Mouse (Mus musculus): Measurements from ENCODE around the gene Akap7. TPM values are rescaled to one million over a fixed set of nuclear protein-coding genes. Genes with fewer than 3 reads are reported as not detected.

The Akap7 gene
- polyA plus RNA-seq, 1 experiment from 2014 or later: 15.1 TPM

DNA sequence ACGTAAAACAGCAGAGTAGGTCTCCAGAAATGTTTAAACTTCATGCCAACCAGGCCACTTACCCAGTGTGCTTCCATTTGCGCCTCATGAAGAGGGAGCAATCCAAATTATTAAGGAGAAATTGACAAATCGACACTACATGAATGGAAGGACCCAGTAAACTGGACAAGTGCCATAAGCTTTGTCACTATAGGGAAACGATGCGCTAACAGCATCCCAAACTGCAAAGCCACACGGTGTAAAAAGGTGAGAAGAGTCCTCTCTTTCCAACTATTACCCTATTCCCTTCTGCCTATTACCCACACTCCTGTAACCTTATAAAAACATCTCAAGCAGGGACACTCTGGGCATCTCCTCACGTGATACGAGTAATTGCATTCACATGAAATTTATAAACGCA, 11.8 kb downstream of the Akap7 start:
- no peak overlapping the region for H3K4me3 ChIP-seq
- no peak for DNase-seq (ENCODE audit: extremely low spot score, low spot score)

GRCm38 (mm10) chr10:25294999-25295398, 12.7 kb downstream of the Akap7 start:
- DNase-seq (ENCODE audit: extremely low spot score, low spot score): no peak
- Histone ChIP-seq H3K27ac (no peak overlapping the region), H3K4me3 (no peak overlapping the region), H3K36me3 (replicated peaks) (no peaks in the 10 kb centered on the region), H3K9me3 (no peaks in the 10 kb centered on the region), H3K4me1 (peaks cover 16% of the 10 kb centered on the region), H3K27me3 (ENCODE audit: poor library complexity, severe bottlenecking) (no peaks in the 10 kb centered on the region)
- 91% methylated on average over 7 of the region's 7 CpGs for WGBS

More for the DNA sequence above, 11.8 kb downstream of the Akap7 start:
- no peaks in the 10 kb centered on the region for H3K36me3 ChIP-seq (replicated peaks)
- no peaks in the 10 kb centered on the region for H3K9me3 ChIP-seq
- WGBS: 91% methylated on average over 9 of the region's 9 CpGs
- H3K27me3 ChIP-seq (ENCODE audit: poor library complexity, severe bottlenecking): no peaks in the 10 kb centered on the region
- no peak overlapping the region for H3K27ac ChIP-seq
- H3K4me1 ChIP-seq: peaks cover 16% of the 10 kb centered on the region

DNA sequence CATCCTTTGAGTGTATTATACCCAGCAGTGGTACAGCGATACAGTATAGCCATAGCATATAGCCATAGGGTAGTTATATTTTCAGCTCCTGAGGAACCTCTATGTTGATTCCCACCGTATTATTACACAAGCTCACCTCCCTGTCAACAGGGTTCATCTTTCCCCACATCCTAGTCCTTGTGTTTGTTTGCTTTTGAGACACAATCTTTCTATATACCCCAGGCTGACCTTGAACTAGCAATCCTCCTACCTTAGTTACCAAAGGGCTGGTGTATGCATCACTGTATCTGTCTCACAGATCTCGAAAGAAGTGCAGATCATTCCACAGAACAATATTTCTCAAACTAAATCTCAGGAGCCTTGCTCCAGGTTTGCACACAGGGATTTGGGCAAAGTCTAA, 13.9 kb downstream of the Akap7 start:
- no peak for DNase-seq (ENCODE audit: extremely low spot score, low spot score)
- no peak overlapping the region for H3K4me3 ChIP-seq
- H3K27ac ChIP-seq: no peak overlapping the region
- peaks cover 16% of the 10 kb centered on the region for H3K4me1 ChIP-seq
- WGBS: 95% methylated on average over 3 of the region's 3 CpGs
- H3K36me3 ChIP-seq (replicated peaks): no peaks in the 10 kb centered on the region
- no peaks in the 10 kb centered on the region for H3K9me3 ChIP-seq
- no peaks in the 10 kb centered on the region for H3K27me3 ChIP-seq (ENCODE audit: poor library complexity, severe bottlenecking)

GRCm38 (mm10) chr10:25291053-25291452, 16.6 kb downstream of the Akap7 start:
- WGBS: 87% methylated on average over 4 of the region's 4 CpGs
- Histone ChIP-seq H3K4me1 (no peaks in the 10 kb centered on the region), H3K27ac (no peak overlapping the region), H3K27me3 (ENCODE audit: poor library complexity, severe bottlenecking) (no peaks in the 10 kb centered on the region), H3K36me3 (replicated peaks) (no peaks in the 10 kb centered on the region), H3K9me3 (no peaks in the 10 kb centered on the region), H3K4me3 (no peak overlapping the region)
- no peak for DNase-seq (ENCODE audit: extremely low spot score, low spot score)

DNA sequence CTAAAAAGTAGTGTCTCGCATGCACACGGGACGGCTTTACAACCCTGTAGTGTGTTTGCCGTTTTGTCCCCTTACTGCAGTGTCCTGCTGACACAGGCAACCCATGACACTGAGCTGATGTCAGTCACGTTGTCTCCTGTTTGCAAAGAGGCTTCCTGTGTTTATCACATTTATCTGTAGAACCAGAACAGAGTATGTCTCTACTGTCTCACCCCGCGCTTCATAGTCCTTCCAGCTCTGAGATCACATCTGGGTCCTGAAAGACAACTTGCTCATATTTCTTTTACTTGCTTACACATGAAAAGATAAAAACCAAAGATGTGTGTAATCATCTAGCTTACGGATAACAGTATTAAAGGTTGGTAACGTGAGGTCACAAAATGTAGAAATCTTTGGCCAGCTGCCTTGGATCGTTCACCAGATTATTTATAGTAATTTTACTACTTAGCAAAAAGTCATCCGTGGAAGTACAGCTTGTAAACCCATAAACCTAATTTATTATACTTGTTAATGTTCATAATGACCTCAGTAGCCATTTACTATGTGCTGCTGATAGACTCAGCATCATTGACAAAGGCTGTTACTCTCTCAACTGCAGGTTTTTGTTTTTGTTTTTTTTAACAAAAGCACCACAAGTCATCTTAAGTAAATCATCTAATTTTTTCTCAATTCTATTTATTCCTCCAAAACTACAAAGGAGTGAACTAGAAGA, 22.4 kb downstream of the Akap7 start:
- Histone ChIP-seq H3K27me3 (ENCODE audit: poor library complexity, severe bottlenecking) (no peaks in the 10 kb centered on the region), H3K4me3 (no peak overlapping the region), H3K4me1 (peaks cover 10% of the 10 kb centered on the region; the same call in 1 of the 2 replicates), H3K27ac (no peak overlapping the region), H3K9me3 (no peaks in the 10 kb centered on the region), H3K36me3 (replicated peaks) (peaks cover 3% of the 10 kb centered on the region; the same call in 1 of the 2 replicates)
- WGBS: 90% methylated on average over 11 of the region's 11 CpGs
- no peak for DNase-seq (ENCODE audit: extremely low spot score, low spot score)

DNA sequence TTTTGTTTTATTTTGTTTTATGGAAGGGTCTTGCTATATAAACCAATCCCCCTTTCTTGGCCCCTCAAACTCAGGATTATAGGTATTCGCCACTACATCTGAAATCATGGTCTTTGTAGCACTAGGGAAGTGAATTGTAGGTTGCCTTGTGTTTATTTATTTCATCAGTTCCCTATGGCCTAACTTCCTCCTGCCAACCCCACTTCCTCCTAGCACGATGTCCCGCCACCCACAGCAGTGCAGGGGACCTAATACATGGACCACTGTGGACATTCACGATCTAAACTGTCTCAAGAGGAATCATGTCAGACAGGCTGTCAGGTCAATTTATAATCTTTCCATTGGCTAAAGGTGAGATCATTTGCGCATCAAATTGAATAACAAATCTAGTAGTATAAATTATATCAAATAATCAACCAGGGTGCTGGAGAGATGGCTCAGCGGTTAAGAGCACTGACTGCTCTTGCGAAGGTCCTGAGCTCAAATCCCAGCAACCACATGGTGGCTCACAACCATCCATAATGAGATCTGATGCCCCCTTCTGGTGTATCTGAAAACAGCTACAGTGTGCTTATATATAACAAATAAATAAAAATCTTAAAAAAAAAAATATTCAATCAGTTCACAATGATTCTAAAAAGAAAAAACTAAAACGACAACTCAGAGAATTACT, 23.1 kb downstream of the Akap7 start:
- no peak for DNase-seq (ENCODE audit: extremely low spot score, low spot score)
- WGBS: 91% methylated on average over 8 of the region's 8 CpGs
- no peak overlapping the region for H3K27ac ChIP-seq
- peaks cover 3% of the 10 kb centered on the region; the same call in 1 of the 2 replicates for H3K36me3 ChIP-seq (replicated peaks)
- peaks cover 10% of the 10 kb centered on the region; the same call in 1 of the 2 replicates for H3K4me1 ChIP-seq
- no peak overlapping the region for H3K4me3 ChIP-seq
- no peaks in the 10 kb centered on the region for H3K9me3 ChIP-seq
- no peaks in the 10 kb centered on the region for H3K27me3 ChIP-seq (ENCODE audit: poor library complexity, severe bottlenecking)

DNA sequence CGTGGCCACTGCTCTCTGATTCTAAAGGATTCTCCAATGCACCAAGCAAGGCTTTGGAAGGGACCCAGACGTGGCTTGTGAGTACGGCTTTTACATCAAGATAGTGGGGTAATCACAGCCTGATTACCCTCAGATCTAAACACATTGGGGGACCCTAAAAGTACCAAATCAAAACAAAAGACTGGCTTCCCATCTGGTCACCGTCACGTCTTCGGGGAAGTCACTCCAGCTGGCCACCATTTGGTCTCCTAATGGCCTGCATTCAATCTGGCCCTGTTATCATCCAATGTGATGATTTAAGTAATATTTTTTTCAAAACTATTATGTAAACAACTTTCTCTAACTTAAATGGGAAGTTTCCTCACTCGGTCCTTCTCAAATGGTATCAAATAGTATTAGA, 24.3 kb downstream of the Akap7 start:
- DNase-seq (ENCODE audit: extremely low spot score, low spot score): no peak
- Histone ChIP-seq H3K27me3 (ENCODE audit: poor library complexity, severe bottlenecking) (no peaks in the 10 kb centered on the region), H3K9me3 (no peaks in the 10 kb centered on the region), H3K4me3 (no peak overlapping the region), H3K27ac (no peak overlapping the region), H3K36me3 (replicated peaks) (peaks cover 3% of the 10 kb centered on the region; the same call in 1 of the 2 replicates), H3K4me1 (peaks cover 10% of the 10 kb centered on the region; the same call in 1 of the 2 replicates)
- WGBS: 91% methylated on average over 7 of the region's 7 CpGs

DNA sequence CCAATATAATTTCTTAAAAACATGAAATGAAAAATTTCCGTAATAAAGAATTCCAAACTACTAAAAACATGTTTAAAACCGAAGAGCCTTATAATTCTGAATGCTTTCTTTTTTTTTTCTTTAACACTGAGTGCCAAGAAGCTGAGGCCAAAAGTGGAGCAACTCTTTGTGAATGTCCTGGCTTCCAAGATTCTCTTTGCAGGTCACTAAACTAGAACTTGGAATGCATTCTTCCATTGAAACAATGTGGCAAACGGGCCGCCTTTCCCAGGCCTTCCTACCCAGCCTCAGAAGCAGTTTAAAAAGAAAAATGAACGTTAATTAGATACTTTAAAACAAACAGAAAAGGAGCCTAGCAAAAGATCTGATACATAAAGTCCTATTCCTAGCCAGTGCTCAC, 27.5 kb downstream of the Akap7 start:
- Histone ChIP-seq H3K9me3 (no peaks in the 10 kb centered on the region), H3K36me3 (replicated peaks) (peaks cover 3% of the 10 kb centered on the region; the same call in 1 of the 2 replicates), H3K4me1 (peaks cover 10% of the 10 kb centered on the region; the same call in 1 of the 2 replicates), H3K4me3 (no peak overlapping the region), H3K27ac (no peak overlapping the region), H3K27me3 (ENCODE audit: poor library complexity, severe bottlenecking) (no peaks in the 10 kb centered on the region)
- WGBS: 80% methylated on average over 5 of the region's 5 CpGs
- no peak for DNase-seq (ENCODE audit: extremely low spot score, low spot score)

DNA sequence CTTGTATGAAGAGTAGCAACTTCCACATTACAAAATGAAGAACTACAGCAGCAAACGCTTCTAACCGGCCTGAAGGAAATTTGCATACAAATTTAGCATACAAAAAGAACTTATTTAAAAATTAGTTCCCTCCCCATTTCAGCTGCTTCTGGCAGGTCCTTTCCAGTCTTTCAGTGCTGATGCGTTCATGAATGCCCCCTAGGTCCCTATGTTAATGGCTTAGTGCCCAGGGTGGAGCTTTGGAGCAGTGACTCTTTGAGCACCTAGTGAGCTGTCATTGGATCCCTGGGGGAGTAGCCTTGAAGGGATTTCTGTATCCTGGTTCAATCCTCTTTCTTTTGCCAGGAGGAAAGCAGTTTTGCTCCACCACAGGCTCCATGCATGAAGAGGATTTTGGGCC, 28.3 kb downstream of the Akap7 start:
- WGBS: 50% methylated on average over 3 of the region's 3 CpGs

DNA sequence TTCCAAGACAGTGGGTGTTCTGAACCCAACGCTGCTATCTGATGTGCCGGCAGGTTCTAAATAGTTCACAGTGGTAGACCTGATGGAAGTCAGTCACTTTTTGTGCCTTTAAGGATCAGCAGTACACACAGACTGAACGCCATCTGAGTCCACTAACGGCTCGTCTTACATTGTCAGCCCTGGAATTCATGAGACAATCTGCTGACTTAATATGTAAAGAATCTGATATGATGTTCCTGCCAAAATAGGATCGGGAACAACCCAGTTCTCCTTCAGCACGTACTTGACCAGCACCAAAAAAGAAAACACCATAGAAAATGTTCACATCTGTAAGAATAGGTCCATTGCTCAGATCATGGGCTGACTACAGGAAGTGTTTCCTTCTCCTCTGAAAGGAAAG, 32.2 kb downstream of the Akap7 start:
- 88% methylated on average over 7 of the region's 7 CpGs for WGBS
- Histone ChIP-seq H3K27me3 (ENCODE audit: poor library complexity, severe bottlenecking) (no peaks in the 10 kb centered on the region), H3K36me3 (replicated peaks) (0 out of 2 replicates have a peak, but pooled peaks cover 2% of the 10 kb centered on the region), H3K4me3 (no peak overlapping the region), H3K9me3 (no peaks in the 10 kb centered on the region), H3K27ac (no peak overlapping the region), H3K4me1 (peaks cover 16% of the 10 kb centered on the region)
- no peak for DNase-seq (ENCODE audit: extremely low spot score, low spot score)

More for the DNA sequence above, 28.3 kb downstream of the Akap7 start:
- H3K36me3 ChIP-seq (replicated peaks): peaks cover 3% of the 10 kb centered on the region; the same call in 1 of the 2 replicates
- no peak overlapping the region for H3K4me3 ChIP-seq
- no peak for DNase-seq (ENCODE audit: extremely low spot score, low spot score)
- H3K27me3 ChIP-seq (ENCODE audit: poor library complexity, severe bottlenecking): no peaks in the 10 kb centered on the region
- H3K27ac ChIP-seq: no peak overlapping the region
- no peaks in the 10 kb centered on the region for H3K9me3 ChIP-seq
- peaks cover 13% of the 10 kb centered on the region; the same call in 1 of the 2 replicates for H3K4me1 ChIP-seq

GRCm38 (mm10) chr10:25274621-25275330, 32.9 kb downstream of the Akap7 start:
- H3K36me3 ChIP-seq (replicated peaks): peaks cover 7% of the 10 kb centered on the region
- no peak overlapping the region for H3K4me3 ChIP-seq
- H3K27me3 ChIP-seq (ENCODE audit: poor library complexity, severe bottlenecking): no peaks in the 10 kb centered on the region
- DNase-seq (ENCODE audit: extremely low spot score, low spot score): no peak
- 88% methylated on average over 26 of the region's 26 CpGs for WGBS
- no peak overlapping the region for H3K27ac ChIP-seq
- H3K4me1 ChIP-seq: peaks cover 16% of the 10 kb centered on the region
- H3K9me3 ChIP-seq: no peaks in the 10 kb centered on the region

DNA sequence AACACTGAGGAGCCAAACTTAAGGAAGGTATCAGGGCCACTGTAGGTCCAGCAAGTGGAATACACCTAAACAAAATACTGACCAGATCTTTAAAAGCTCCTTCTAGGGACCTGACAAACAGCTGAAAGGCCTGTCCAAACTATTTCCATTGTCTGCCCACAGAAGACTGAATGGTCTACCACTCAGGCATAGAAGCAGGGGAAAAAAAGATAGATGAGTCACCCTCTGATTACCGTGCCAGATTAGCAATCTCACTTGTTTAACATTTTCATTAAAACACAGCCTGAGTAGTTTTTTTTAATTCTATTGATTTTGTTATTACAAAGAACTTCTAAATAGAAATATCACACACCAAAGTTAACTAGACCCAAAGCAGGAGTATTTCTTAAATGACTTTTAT, 33.9 kb downstream of the Akap7 start:
- Histone ChIP-seq H3K4me3 (no peak overlapping the region), H3K9me3 (no peaks in the 10 kb centered on the region), H3K4me1 (peaks cover 19% of the 10 kb centered on the region), H3K27me3 (ENCODE audit: poor library complexity, severe bottlenecking) (no peaks in the 10 kb centered on the region), H3K27ac (no peak overlapping the region), H3K36me3 (replicated peaks) (peaks cover 7% of the 10 kb centered on the region)
- no peak for DNase-seq (ENCODE audit: extremely low spot score, low spot score)
- WGBS: 92% methylated on average over 1 of the region's 1 CpGs

Measured in forebrain, embryonic 10.5 days (tissue).